Mouse (Mus musculus) gastrocnemius, adult 8-10 months (tissue): ENCODE data around the gene Tpk1. TPM values are rescaled to one million over a fixed set of nuclear protein-coding genes. Genes with fewer than 3 reads are reported as not detected.

ENCODE experiments used
- DNase-seq, 2 experiments: peaks; one replicate each; pipeline ENCODE4 v3.0.0; 2022; ENCODE audit warnings: low spot score in 2 of 2
- total RNA-seq, 4 experiments: library from RNA; stranded (reverse); gene quantifications; 2 replicates each; pipeline ENCODE4 v1.2.4; 2022

Gene Tpk1
- total RNA-seq, 4 experiments from 2014 or later, result 0.70 to 1.7 (median 1.3) TPM

DNA sequence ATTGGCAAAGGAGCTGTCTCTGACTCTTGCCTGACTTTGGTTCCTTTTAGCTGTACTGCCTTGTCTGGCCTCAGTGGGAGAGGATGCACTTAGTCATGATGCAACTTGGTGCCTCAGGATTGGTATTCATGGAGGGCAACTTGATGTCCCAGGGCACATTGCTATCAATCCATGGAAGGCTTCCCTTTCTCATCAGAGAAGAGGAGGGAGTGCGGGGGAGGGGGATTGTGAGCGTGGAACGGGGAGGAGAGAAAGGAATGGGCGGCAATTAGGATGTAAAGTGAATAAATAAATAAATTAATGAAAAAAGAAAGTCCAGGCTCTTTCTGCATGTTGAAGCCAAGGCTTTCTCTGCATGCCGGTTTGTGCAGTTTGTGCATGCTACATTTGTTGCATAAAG, 304.8 kb downstream of the Tpk1 start:
- DNase-seq, result no peak

DNA sequence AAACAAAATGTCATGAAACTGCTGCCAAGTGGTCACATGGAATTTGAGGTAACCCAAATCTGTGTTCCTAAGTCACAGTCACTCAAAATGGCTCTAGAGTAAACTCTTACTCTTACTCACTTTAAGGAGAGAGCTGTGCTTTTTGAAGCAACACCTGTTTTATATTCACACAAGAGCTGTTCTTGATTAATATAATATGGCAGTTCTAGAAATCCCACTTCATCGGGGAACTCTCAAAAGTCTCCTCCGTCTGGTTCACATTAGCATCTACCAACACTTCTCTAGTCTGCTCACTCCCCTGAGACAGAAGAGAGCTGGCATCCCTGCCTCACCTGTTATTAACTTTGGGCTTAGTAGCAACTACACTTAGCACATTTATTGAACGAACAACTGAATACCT, 305.9 kb downstream of the Tpk1 start:
- no peak for DNase-seq

DNA sequence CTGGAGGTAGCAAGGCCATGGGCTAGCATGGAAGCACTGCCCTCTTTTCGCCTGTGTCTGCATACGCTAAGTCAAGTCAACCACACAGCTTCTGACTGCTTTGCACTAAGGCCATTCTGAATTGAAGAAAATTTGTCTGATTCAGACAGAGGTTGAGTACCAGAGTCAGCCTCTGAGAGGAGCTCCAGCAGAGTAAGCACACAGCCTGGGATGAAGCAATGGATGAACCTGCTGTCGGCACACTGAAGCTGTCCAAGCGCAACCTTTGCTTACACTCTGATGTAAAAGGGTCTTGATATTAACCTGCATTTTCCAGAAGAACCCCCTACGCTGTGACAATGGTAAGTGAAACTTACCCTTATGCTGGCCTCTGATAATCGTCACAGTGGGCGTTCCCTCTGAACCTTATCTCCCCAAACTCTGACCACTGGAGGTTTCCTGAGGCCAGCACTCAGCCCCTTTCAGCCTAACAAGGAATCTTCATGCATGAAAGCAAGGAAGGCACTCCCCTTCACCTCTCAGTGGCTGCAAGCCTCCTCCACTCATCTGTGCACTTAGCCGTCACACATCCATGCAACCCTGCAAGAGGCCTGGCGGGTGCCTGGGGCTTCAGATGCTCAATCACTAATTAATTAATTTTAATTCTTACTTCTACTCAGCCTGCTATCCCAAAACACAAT, 311.4 kb downstream of the Tpk1 start:
- DNase-seq, result no peak

DNA sequence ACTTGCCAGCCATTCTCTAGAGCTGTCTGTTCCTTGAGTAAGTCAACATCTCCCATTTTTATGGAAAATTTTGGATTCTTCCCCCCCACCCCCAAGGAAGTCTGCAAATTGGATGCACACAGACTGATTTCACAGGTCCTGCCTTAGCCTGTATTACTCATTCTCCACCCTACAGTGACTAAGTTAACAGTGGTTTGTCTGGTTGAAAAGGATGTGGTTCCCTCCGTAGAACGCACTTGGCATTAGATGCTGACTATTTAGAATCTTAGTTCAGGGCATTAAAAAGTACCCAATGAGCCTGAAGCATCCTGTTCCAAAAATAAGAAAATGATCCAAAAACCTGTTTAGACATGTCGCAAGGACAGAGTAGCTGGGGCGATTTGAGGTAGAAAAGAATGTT, 312.6 kb downstream of the Tpk1 start:
- no peak for DNase-seq

GRCm38 (mm10) chr6:43349083-43349482, 317.0 kb downstream of the Tpk1 start:
- no peak for DNase-seq

DNA sequence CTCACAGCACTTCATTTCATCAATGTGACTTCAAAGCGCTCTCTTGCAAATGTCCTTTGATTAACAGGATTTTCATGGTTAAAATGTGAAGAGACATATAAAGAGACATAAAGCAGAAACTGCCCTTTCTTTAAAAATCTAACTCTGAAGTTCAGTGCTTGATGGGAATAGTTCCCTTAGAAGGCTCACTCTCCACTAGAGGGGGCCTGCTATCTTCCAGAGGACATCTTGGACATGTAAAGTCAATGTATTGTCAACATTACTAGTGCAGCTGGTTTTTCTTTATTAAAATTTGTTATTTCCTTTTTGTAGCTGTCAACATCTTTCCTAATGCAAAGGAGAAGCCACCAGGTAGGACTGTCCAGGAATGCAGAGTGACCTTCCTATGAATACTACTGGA, 318.4 kb downstream of the Tpk1 start:
- DNase-seq, result no peak

DNA sequence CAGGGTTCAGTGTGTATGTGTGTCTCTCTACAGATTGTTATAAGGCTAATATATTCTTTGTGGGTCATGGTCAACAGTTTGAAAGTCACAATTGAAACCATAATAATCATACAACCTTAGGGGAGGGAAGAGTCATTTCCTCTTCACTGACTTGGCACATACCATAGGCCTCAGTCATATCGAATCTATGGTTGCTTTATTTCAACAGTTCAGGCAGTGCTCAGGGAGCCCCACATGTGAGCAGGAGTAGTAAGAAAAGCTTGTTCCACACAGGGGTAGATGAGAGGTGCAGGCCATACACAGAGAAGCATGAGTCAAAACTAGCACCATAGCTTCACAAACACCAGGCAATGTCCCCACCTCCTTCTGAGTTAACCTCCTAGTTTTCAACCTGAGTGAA, 323.1 kb downstream of the Tpk1 start:
- DNase-seq, result no peak

GRCm38 (mm10) chr6:43342386-43342785, 323.7 kb downstream of the Tpk1 start:
- no peak for DNase-seq

GRCm38 (mm10) chr6:43338804-43339203, 327.3 kb downstream of the Tpk1 start:
- no peak for DNase-seq

DNA sequence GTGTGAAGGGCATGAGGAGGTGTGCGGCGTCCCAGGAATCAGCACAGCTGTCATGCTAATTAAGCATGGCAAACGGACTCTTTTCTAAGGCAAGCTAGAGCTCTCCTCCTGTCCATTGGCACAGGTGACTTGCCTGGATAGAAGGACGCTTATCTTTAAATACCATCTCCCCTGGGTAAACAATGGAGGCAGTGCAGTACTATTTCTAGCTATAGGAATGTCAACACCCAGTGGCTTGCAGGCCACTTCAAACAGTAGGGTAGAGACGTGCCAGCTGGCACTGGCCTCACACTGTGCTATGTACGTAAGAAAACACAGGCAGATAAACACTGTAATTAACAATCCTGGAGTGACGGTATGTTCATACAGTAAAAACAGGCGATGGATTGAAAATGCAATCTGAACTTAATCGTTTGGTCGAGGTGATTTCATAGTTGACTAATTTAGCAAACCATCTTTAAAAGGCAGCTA, 328.6 kb downstream of the Tpk1 start:
- no peak for DNase-seq

- DNase-seq, result no peak
Observed at GRCm38 (mm10) chr6:43335619-43336234, 330.4 kb downstream of the Tpk1 start.

- no peak for DNase-seq
Observed at GRCm38 (mm10) chr6:43333479-43333878, 332.6 kb downstream of the Tpk1 start.

DNA sequence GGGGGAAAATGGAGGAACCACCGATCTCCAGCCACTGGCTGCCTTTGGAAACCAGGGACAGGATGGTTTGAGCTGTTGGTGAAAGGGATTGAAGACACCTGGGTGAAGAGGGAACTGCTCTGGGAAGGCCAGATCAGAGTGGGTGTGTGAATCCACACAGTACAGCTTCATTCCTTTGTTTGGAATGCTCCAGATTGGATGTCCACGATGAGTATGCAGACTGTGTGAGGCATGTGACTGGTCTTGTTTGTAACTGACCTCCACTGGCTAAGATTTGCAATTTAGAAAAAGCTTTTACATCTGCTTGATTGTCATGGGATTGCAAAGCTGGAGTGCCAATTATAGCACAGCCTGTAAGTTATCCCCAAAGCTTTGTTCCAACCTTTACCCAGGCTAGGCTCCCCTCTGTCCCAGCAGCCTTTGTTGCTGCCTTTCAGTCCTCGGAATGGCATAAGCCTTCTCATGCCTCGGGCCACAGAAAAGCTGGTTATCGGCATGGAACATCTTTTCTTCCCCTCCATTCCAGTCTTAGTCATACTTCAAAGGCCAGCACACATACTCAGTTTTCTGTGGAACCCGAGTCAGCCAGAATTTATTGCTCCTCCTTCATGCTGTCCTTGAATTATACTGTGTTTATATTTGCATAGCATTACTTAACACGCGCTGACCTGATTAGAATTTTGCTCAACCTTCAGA, 353.0 kb downstream of the Tpk1 start:
- no peak for DNase-seq

- no peak for DNase-seq
Observed at GRCm38 (mm10) chr6:43312546-43312945, 353.5 kb downstream of the Tpk1 start.

- no peak for DNase-seq
Observed at GRCm38 (mm10) chr6:43310071-43310470, 356.0 kb downstream of the Tpk1 start.

GRCm38 (mm10) chr6:43309454-43309853, 356.6 kb downstream of the Tpk1 start, which contains the start of gene Nobox:
Nobox (minus strand) TSS chr6:43309554.
- DNase-seq, result no peak

- DNase-seq, result no peak
Observed at GRCm38 (mm10) chr6:43297508-43297850, 368.6 kb downstream of the Tpk1 start.

DNA sequence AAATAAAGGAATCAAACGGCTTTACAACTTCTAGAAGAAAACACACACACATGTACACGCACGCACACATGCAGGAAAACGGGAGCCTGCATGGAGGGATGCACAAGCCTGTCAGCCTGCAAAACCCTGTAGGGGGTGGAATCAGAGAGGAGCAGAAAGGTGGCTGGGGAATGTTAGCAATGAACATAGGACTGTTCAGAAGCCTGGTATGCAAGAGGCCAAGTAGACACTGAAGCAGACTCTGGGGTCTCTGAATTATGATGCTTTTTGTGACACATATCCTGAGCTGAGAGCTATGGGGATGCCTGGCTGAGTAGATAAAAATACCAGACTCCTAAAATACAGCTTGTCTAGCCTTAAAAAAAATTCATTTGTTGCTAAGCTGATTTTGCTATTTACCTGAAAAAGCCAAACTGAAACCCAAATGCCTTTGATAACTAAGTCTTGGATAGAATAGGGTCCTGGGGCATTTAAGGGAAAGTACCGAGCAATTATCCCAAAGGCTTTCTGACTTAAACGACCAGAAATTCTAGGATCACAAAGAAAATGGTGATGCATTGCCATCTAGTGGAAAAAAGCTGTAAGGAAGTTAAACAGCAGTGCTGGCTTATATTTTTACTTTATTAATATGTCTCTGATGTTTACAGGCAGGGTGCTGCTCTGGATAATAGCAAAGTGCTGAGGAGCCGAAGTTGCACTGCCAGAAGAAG, 369.1 kb downstream of the Tpk1 start:
- DNase-seq, result no peak

- no peak for DNase-seq
Observed at GRCm38 (mm10) chr6:43295908-43296307, 370.2 kb downstream of the Tpk1 start.
